Comparison of ENCODE assay signal across 14 mouse cellular contexts in the genomic region with DNA sequence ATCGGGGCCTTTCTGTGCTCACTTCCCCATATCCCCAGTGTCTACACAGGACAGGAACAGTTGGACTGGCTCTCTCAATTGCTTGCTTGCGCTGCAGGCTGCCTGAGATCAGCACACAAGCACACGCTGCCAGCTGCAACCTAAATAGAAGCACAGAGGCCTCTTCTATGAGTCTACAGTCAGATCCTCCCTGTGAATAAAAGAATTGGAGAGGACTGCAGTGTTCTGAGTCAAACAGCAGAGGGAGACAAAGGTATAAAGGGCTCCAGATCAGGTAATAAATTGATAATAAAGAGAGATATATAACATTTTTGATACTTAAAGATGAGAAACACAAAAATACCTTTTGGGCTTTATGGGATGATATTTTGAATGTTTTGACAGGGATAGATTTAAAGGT. TPM values are rescaled to one million over a fixed set of nuclear protein-coding genes. Genes with fewer than 3 reads are reported as not detected.
A peak's percentile ranks its signal among the peaks of the same experiment; 100 is the strongest.
DNase-seq lines count a peak whose midpoint lies in the region; ATAC-seq and TF ChIP-seq lines count a peak whose summit lies in the region.
"Had no signal": no experiment of that assay in that cellular context is flagged by ENCODE, and none has a peak within 500 bp of the region (broad histone marks: within the 10 kb centered on the region; RNA-seq: fewer than 3 reads in every experiment).

No protein-coding gene starts in this region.

- H3K4me3 ChIP-seq in gastrocnemius, adult 2 months: no peak overlapping the region
- H3K4me3 ChIP-seq in liver, embryonic 14.5 days (ENCODE audit: insufficient read depth in 1 of 2, low read depth in 2 of 2, low read length in 2 of 2): no peak overlapping the region
- H3K4me3 ChIP-seq in liver, embryonic 11.5 days (ENCODE audit: low read depth, low read length): no peak overlapping the region
- H3K4me3 ChIP-seq in E14TG2a.4 (replicated peaks; ENCODE audit: low read length): no peak overlapping the region
- H3K4me3 ChIP-seq: heart, embryonic 13.5 days had no signal

- H3K27ac ChIP-seq in gastrocnemius, adult 2 months: no peak overlapping the region
- no peak overlapping the region for H3K27ac ChIP-seq in liver, embryonic 14.5 days
- H3K27ac ChIP-seq in liver, embryonic 11.5 days (ENCODE audit: low read depth, low read length): no peak overlapping the region
- H3K27ac ChIP-seq: heart, embryonic 13.5 days had no signal

- peak; percentile 18 for DNase-seq in gastrocnemius, adult 2 months
- no peak for DNase-seq in gastrocnemius, postnatal 36 days
- DNase-seq in liver, embryonic 14.5 days (ENCODE audit: low read depth in 3 of 3, low spot score in 3 of 3): no peak
- no peak for DNase-seq in liver, embryonic 11.5 days (ENCODE audit: low spot score)
- peak; percentile 16 for DNase-seq in embryo, embryonic 11 days
- DNase-seq: cerebellum, postnatal 36 days; kidney, adult 11 months; thymus, adult 18-20 months had no signal

- intact Hi-C loops in gastrocnemius, adult 2 months (cut with DNase I): no loop called here
- intact Hi-C loops in gastrocnemius, postnatal 36 days (cut with DNase I): no loop called here

- H3K36me3 ChIP-seq in liver, embryonic 14.5 days (replicated peaks; ENCODE audit: control insufficient read depth, insufficient read depth, low read depth): no peaks in the 10 kb centered on the region
- no peaks in the 10 kb centered on the region for H3K36me3 ChIP-seq in liver, embryonic 11.5 days (ENCODE audit: control insufficient read depth, insufficient read depth, low read length)
- no peaks in the 10 kb centered on the region for H3K36me3 ChIP-seq in E14TG2a.4 (ENCODE audit: insufficient read depth, low read length)
- H3K36me3 ChIP-seq: heart, embryonic 13.5 days had no signal

- H3K27me3 ChIP-seq in liver, embryonic 14.5 days (ENCODE audit: control insufficient read depth, insufficient read depth, low read length): no peaks in the 10 kb centered on the region
- no peaks in the 10 kb centered on the region for H3K27me3 ChIP-seq in liver, embryonic 11.5 days (replicated peaks; ENCODE audit: control insufficient read depth, insufficient read depth, low read length)
- peaks cover 12% of the 10 kb centered on the region for H3K27me3 ChIP-seq in E14TG2a.4 (ENCODE audit: insufficient read depth, low read length)
- H3K27me3 ChIP-seq: heart, embryonic 13.5 days had no signal

- no peaks in the 10 kb centered on the region for H3K9me3 ChIP-seq in liver, embryonic 14.5 days (ENCODE audit: control insufficient read depth, low read length)
- H3K9me3 ChIP-seq in liver, embryonic 11.5 days (ENCODE audit: control insufficient read depth, low read length): no peaks in the 10 kb centered on the region
- peaks cover 11% of the 10 kb centered on the region for H3K9me3 ChIP-seq in E14TG2a.4 (ENCODE audit: low read length)
- H3K9me3 ChIP-seq: heart, embryonic 13.5 days had no signal

- 50% methylated on average over 3 of the region's 3 CpGs for WGBS in liver, embryonic 14.5 days (ENCODE audit: insufficient replicate concordance)
- WGBS in liver, embryonic 11.5 days: 50% methylated on average over 3 of the region's 3 CpGs

- TF ChIP-seq EP300 in liver, embryonic 14.5 days (IDR thresholded peaks at IDR 0.05; ENCODE audit: low read depth): no peak

- no peak for ATAC-seq in liver, embryonic 14.5 days (ENCODE audit: insufficient read depth)
- ATAC-seq in liver, embryonic 11.5 days (replicated peaks; ENCODE audit: low FRiP score): no peak
- ATAC-seq in monocyte, adult 5-6 weeks (replicated peaks; ENCODE audit: insufficient number of reproducible peaks, low FRiP score, low TSS enrichment, poor library complexity, severe bottlenecking): no peak
- ATAC-seq in erythroblast, adult 5-6 weeks (replicated peaks; ENCODE audit: low FRiP score, poor library complexity, severe bottlenecking): no peak

- H3K4me2 ChIP-seq in liver, embryonic 14.5 days (ENCODE audit: low read depth): no peak overlapping the region
- H3K4me2 ChIP-seq in liver, embryonic 11.5 days: no peak overlapping the region
- H3K4me2 ChIP-seq: heart, embryonic 13.5 days had no signal

- no peaks in the 10 kb centered on the region for H3K4me1 ChIP-seq in liver, embryonic 14.5 days (replicated peaks; ENCODE audit: control insufficient read depth in 2 of 2, insufficient read depth in 2 of 2, low read length in 1 of 2)
- H3K4me1 ChIP-seq in liver, embryonic 11.5 days (replicated peaks; ENCODE audit: control insufficient read depth, insufficient read depth, low read length): no peaks in the 10 kb centered on the region
- no peaks in the 10 kb centered on the region for H3K4me1 ChIP-seq in E14TG2a.4 (replicated peaks; ENCODE audit: low read depth, low read length)
- H3K4me1 ChIP-seq: heart, embryonic 13.5 days had no signal

- TF ChIP-seq CTCF in gastrocnemius, adult 2 months (IDR thresholded peaks at IDR 0.05): peak; percentile 55
- 0 out of 2 replicates have a peak, but pooled peaks have one; percentile 6 for TF ChIP-seq CTCF in liver, embryonic 14.5 days (IDR thresholded peaks at IDR 0.05; ENCODE audit: low read depth)
- TF ChIP-seq CTCF in E14TG2a.4 (conservative IDR thresholded peaks at IDR 0.05; ENCODE audit: low read length): peak; percentile 62

- H3K9ac ChIP-seq in liver, embryonic 14.5 days (replicated peaks): no peak overlapping the region
- no peak overlapping the region for H3K9ac ChIP-seq in liver, embryonic 11.5 days (ENCODE audit: low read depth, low read length)
- H3K9ac ChIP-seq: heart, embryonic 13.5 days had no signal

RNA-seq across cellular contexts. Expression of a gene that starts 17.2 kb away (rescaled TPM):
- not detected for total RNA-seq in gastrocnemius, adult 2 months (2021)
- total RNA-seq in gastrocnemius, postnatal 36 days (2021): not detected
- 0.13 and 0.39 TPM in 2 replicates for polyA plus RNA-seq in liver, embryonic 14.5 days (2012; rRNA removed)
- polyA plus RNA-seq in liver, embryonic 14.5 days (2014; fragmentation: Nextera tagmentation; extraction: Ambion mirVana): 0.83 TPM in 1 of 2 replicates, not detected in the other
- not detected in 2 replicates for polyA plus RNA-seq in liver, embryonic 11.5 days (2014; fragmentation: Nextera tagmentation; extraction: Ambion mirVana)
- not detected in 3 replicates for total RNA-seq in monocyte, adult 5-6 weeks (2017)
- not detected in 2 replicates for total RNA-seq in erythroblast, adult 5-6 weeks (2015; ENCODE audit: low replicate concordance)
- not detected in 2 replicates for total RNA-seq in erythroblast, adult 5-6 weeks (2017; ENCODE audit: low replicate concordance)
- total RNA-seq: ES-E14 had no signal
- polyA plus RNA-seq: heart, embryonic 13.5 days; lung, embryonic 16.5 days had no signal

RNA-seq across cellular contexts. Expression of a gene that starts 56.2 kb away (rescaled TPM):
- total RNA-seq in gastrocnemius, adult 2 months (2021): not detected
- total RNA-seq in gastrocnemius, postnatal 36 days (2021): under 1 TPM in 1 of 2 experiments, not detected in 1; 0.17 TPM
- polyA plus RNA-seq in liver, embryonic 14.5 days (2012; rRNA removed): 0.02 and 0.06 TPM in 2 replicates
- polyA plus RNA-seq in liver, embryonic 14.5 days (2014; fragmentation: Nextera tagmentation; extraction: Ambion mirVana): not detected in 2 replicates
- polyA plus RNA-seq in liver, embryonic 11.5 days (2014; fragmentation: Nextera tagmentation; extraction: Ambion mirVana): not detected in 2 replicates
- total RNA-seq in monocyte, adult 5-6 weeks (2017): not detected in 3 replicates
- total RNA-seq in erythroblast, adult 5-6 weeks (2015; ENCODE audit: low replicate concordance): not detected in 2 replicates
- total RNA-seq in erythroblast, adult 5-6 weeks (2017; ENCODE audit: low replicate concordance): not detected in 2 replicates
- polyA plus RNA-seq: lung, embryonic 16.5 days had no signal

RNA-seq across cellular contexts. Expression of a gene that starts 59.4 kb away (rescaled TPM):
- total RNA-seq in gastrocnemius, adult 2 months (2021): 10 to 100 TPM; 26.1 to 32.7 TPM
- 10 to 100 TPM; 87.0 to 98.1 TPM for total RNA-seq in gastrocnemius, postnatal 36 days (2021)
- 904 and 960 TPM in 2 replicates for polyA plus RNA-seq in liver, embryonic 14.5 days (2012; rRNA removed)
- 416 and 496 TPM in 2 replicates for polyA plus RNA-seq in liver, embryonic 14.5 days (2014; fragmentation: Nextera tagmentation; extraction: Ambion mirVana)
- 390 and 480 TPM in 2 replicates for polyA plus RNA-seq in liver, embryonic 11.5 days (2014; fragmentation: Nextera tagmentation; extraction: Ambion mirVana)
- total RNA-seq in monocyte, adult 5-6 weeks (2017): 0.21 TPM in 1 of 3 replicates, not detected in the others
- total RNA-seq in erythroblast, adult 5-6 weeks (2015; ENCODE audit: low replicate concordance): not detected in 2 replicates
- not detected in 2 replicates for total RNA-seq in erythroblast, adult 5-6 weeks (2017; ENCODE audit: low replicate concordance)

Comparison
In these comparisons a context has a peak if more than half of its experiments do, and no peak if none do; other contexts are left out.
1. DNase-seq: peak in gastrocnemius, adult 2 months (single experiment) and embryo, embryonic 11 days (single experiment); none in gastrocnemius, postnatal 36 days (0 of 2), liver, embryonic 14.5 days (0 of 3) and liver, embryonic 11.5 days (single experiment).
2. CTCF ChIP-seq: peak in every context shown above with its lines; median percentile 62 in E14TG2a.4; 55 in gastrocnemius, adult 2 months; 6 in liver, embryonic 14.5 days.
3. RNA of a gene that starts 59.4 kb away (total RNA-seq): 87.0 to 98.1 TPM in gastrocnemius, postnatal 36 days and 26.1 to 32.7 TPM in gastrocnemius, adult 2 months; 0.21 TPM in monocyte, adult 5-6 weeks and not detected in erythroblast, adult 5-6 weeks; every median in the first group is over 10 times any median in the second.